Mouse (Mus musculus) pancreas, adult 10 weeks (tissue): ENCODE data around the gene Numbl. TPM values are rescaled to one million over a fixed set of nuclear protein-coding genes. Genes with fewer than 3 reads are reported as not detected.

Source experiments
- polyA plus RNA-seq: library from polyadenylated mRNA; stranded (reverse); fragments of 350-450 nt; fragmentation: Illumina TruSeq; extraction: RNeasy Lipid Tissue Mini Kit (QIAGEN cat#74804); gene quantifications from one replicate; pipeline ENCODE4 v1.2.3, GENCODE M21; 2015; ENCODE audit warnings: low read depth, low replicate concordance; ENCODE audit not compliant: insufficient read depth

Numbl gene
- 4.9 TPM for polyA plus RNA-seq

DNA sequence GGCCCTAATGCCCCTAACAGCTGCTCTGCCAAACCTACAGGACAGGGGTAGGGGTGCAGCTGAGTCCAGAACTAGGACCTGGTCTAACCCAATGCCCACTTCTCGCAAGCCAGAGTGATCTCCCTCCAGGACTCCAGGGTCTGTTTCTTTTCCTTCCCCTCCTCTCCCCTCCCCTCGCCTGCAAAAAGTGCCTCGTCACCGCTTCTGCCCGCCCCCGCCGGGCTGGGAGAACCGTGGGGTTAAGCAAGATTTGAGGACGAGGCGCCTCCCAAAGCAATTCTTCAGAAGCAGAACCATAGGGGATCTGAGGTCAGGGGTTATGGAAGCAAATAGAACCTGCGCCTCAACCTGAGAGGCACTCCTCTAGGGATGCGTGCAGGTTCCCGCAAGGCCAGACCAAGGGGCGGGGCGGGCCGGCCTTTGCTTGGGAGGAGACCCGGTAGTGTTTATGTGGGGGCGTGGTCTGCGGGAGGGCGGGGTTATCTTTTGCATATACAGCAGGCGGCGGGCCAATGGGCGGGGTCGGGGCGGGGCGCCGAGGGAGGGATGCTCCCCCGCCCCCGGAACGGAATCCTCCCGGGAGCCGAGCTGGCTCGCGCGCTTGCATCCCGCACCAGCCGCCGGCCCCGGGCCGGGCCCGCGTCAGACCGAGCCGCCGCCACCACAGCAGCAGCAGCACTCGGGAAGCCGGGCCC is at the start of gene Numbl:
Gene Numbl, plus strand, starts transcription at position 229 of the 695 bp plus-strand sequence.

DNA sequence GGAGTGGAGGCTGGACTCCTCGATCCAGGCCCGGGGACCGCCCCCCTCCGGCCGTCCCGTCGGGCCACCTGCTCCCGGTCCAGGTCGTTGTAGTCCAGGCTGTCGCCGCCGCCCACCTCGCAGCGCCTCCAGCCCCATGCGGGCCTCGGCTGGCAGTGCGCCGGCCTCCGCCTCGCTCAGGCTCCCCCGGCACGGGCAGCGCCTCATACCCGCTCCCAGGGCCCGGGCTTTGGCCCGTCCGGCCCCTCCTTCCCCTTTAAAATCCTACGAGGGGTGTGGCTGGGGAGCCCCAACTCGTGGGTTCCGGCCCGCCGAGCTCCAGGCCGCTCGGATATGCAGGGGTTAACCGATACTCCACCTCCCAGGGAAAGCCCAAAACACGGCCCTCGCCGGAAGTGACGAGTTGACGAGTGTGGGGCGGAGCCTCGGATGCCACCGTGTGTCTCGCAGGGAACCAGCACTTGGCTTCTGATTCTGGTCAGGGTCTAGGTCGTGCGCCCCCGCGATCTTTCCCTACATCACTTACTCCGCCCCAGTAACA is 29.9 kb upstream of the Numbl start, which contains the start of gene Itpkc:
Gene Itpkc, minus strand, starts transcription at position 381 of the 541 bp plus-strand sequence.

DNA sequence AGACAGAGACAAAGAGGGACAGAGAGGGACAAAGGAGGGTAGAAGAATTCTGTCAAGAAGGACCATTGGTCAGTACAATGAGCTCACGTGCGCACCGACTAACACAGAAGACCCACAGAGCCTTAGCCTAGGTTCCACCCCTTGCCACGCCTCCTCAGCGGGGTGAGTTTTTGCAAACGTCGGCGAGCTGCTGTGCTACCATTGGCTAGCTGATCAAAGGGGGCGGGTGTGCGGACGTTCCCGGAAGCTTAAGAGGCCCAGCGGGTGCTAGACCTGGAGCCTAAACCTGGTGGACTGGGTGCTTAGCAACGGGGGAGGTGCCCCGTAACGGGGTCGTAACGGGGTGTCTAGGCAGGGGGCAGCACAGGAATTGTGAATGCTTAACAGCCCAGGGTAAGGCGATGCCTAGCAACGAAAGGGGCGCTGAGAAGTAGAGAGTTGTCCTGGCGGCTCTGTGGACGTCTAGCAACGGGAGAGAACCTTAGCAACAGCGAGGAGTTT is 25.4 kb upstream of the Numbl start, which contains the start of gene Coq8b:
Gene Coq8b, plus strand, starts transcription at position 243 of the 501 bp plus-strand sequence.

Other genes starting within 250 kb of the Numbl start
- not detected for gene Cyp2a12, start 229.4 kb upstream of the Numbl start, polyA plus RNA-seq
- 1.2 TPM for gene Cyp2f2, start 138.5 kb upstream of the Numbl start, polyA plus RNA-seq
- gene Cyp2t4, start 104.7 kb upstream of the Numbl start, polyA plus RNA-seq, result not detected
- gene Egln2, start 91.6 kb upstream of the Numbl start, polyA plus RNA-seq, result 21.7 TPM
- 15.1 TPM for gene Rab4b, start 79.5 kb upstream of the Numbl start, polyA plus RNA-seq
- not detected for gene Gm21983, start 77.3 kb upstream of the Numbl start, polyA plus RNA-seq
- gene Mia, start 77.3 kb upstream of the Numbl start, polyA plus RNA-seq, result not detected
- 4.9 TPM for gene BC024978, start 62.7 kb upstream of the Numbl start, polyA plus RNA-seq
- gene Snrpa, start 62.2 kb upstream of the Numbl start, polyA plus RNA-seq, result 27.5 TPM
- gene Itpkc, start 29.8 kb upstream of the Numbl start, polyA plus RNA-seq, result 2.8 TPM
- 10.6 TPM for gene Coq8b, start 25.4 kb upstream of the Numbl start, polyA plus RNA-seq
- 121 TPM for gene Ltbp4, start 79.3 kb downstream of the Numbl start, polyA plus RNA-seq
- 11.7 TPM for gene Shkbp1, start 97.6 kb downstream of the Numbl start, polyA plus RNA-seq
- not detected for gene Gm20479, start 99.0 kb downstream of the Numbl start, polyA plus RNA-seq
- gene Sptbn4, start 189.3 kb downstream of the Numbl start, polyA plus RNA-seq, result 2.4 TPM
- 9.3 TPM for gene Blvrb, start 189.5 kb downstream of the Numbl start, polyA plus RNA-seq
- 2.8 TPM for gene Sertad3, start 215.3 kb downstream of the Numbl start, polyA plus RNA-seq
- gene Sertad1, start 228.5 kb downstream of the Numbl start, polyA plus RNA-seq, result 8.8 TPM
- gene Prx, start 240.9 kb downstream of the Numbl start, polyA plus RNA-seq, result 0.46 TPM